Mouse (Mus musculus) liver, postnatal 0 days (tissue): ENCODE results near the gene Ak5. TPM values are rescaled to one million over a fixed set of nuclear protein-coding genes. Genes with fewer than 3 reads are reported as not detected.
A peak's percentile ranks its signal among the peaks of the same experiment; 100 is the strongest.

Experiments
- ATAC-seq: fragments of 200-750 bp; cut with Nextera tagmentation; 2 replicates; pipeline ENCODE4 v1.8.0; 2017; ENCODE audit warnings: mild to moderate bottlenecking, moderate library complexity
- DNase-seq: peaks from one replicate; pipeline ENCODE4 v3.0.0-alpha.2; 2016
- H3K27ac ChIP-seq: fragments of 300-500 bp; sonication (generic); 2 replicates; pipeline ENCODE4 v1.5.1; 2014; ENCODE audit warnings: antibody characterized with exemption, moderate library complexity, mild to moderate bottlenecking, low read depth
- H3K27me3 ChIP-seq: fragments of 300-500 bp; sonication (generic); 2 replicates; pipeline ENCODE4 v1.6.1; 2014; ENCODE audit warnings: low read length, control low read depth, mixed read lengths; ENCODE audit not compliant: insufficient read depth
- H3K36me3 ChIP-seq: fragments of 300-500 bp; sonication (generic); replicated peaks from 2 replicates; pipeline ENCODE4 v1.6.1; 2014; ENCODE audit warnings: mild to moderate bottlenecking, control low read depth, low read length, moderate library complexity, mixed read lengths; ENCODE audit not compliant: insufficient read depth
- H3K4me1 ChIP-seq: fragments of 300-500 bp; sonication (generic); 2 replicates; pipeline ENCODE4 v1.6.1; 2014; ENCODE audit warnings: antibody characterized with exemption, mild to moderate bottlenecking, control low read depth; ENCODE audit not compliant: insufficient read depth
- H3K4me2 ChIP-seq: fragments of 300-500 bp; sonication (generic); 2 replicates; pipeline ENCODE4 v1.6.1; 2014; ENCODE audit warnings: low read depth, mild to moderate bottlenecking, low read length, moderate library complexity, mixed read lengths
- H3K4me3 ChIP-seq: fragments of 300-500 bp; sonication (generic); 2 replicates; pipeline ENCODE4 v1.5.1; 2014; ENCODE audit warnings: low read depth, low read length
- H3K9ac ChIP-seq: fragments of 300-500 bp; sonication (generic); replicated peaks from 2 replicates; pipeline ENCODE4 v1.6.1; 2014; ENCODE audit warnings: mild to moderate bottlenecking, moderate library complexity
- H3K9me3 ChIP-seq: fragments of 300-500 bp; sonication (generic); 2 replicates; pipeline ENCODE4 v1.6.1; 2016; ENCODE audit warnings: mild to moderate bottlenecking, control low read depth, low read length, mixed read lengths
- CTCF ChIP-seq: sonication (generic); IDR thresholded peaks from 2 replicates; pipeline ENCODE4 v1.5.1; 2016; ENCODE audit warnings: antibody characterized with exemption, low read depth
- EP300 ChIP-seq: IDR thresholded peaks from 2 replicates; pipeline ENCODE4 v1.6.1; 2016; ENCODE audit warnings: antibody characterized with exemption, low read depth, mild to moderate bottlenecking
- WGBS: fragments of 180-500 bp; shearing (Covaris S2); extraction: QIAGEN DNeasy Blood & Tissue Kit; methylation state at CpG from one replicate; pipeline ENCODE4 v1.1.7; 2014; ENCODE audit not compliant: insufficient replicate concordance; 5-methylcytosine and 5-hydroxymethylcytosine counted together
- polyA plus RNA-seq: library from polyadenylated mRNA; unstranded; fragments of >200 nt; fragmentation: Nextera tagmentation; extraction: Ambion mirVana; gene quantifications from 2 replicates; pipeline ENCODE4 v1.2.1, GENCODE M21; 2015

The Ak5 gene
- polyA plus RNA-seq, 1 experiment from 2014 or later = 0.11 TPM

GRCm38 (mm10) chr3:152688532-152688931 is 20.4 kb upstream of the Ak5 start:
- ATAC-seq = no peak
- DNase-seq = no peak
- no peaks in the 10 kb centered on the region for H3K36me3 ChIP-seq
- H3K4me1 ChIP-seq = no peaks in the 10 kb centered on the region
- H3K4me3 ChIP-seq = no peak overlapping the region
- H3K27me3 ChIP-seq = no peaks in the 10 kb centered on the region
- no peaks in the 10 kb centered on the region for H3K9me3 ChIP-seq
- WGBS = 75% methylated on average over 5 of the region's 5 CpGs
- H3K27ac ChIP-seq = no peak overlapping the region
- H3K4me2 ChIP-seq = no peak overlapping the region
- H3K9ac ChIP-seq = no peak overlapping the region
- TF ChIP-seq EP300 (no peak), CTCF (no peak)

- Histone ChIP-seq H3K27me3 (no peaks in the 10 kb centered on the region), H3K4me1 (no peaks in the 10 kb centered on the region), H3K36me3 (no peaks in the 10 kb centered on the region), H3K27ac (no peak overlapping the region), H3K4me3 (no peak overlapping the region), H3K9ac (no peak overlapping the region), H3K4me2 (no peak overlapping the region), H3K9me3 (no peaks in the 10 kb centered on the region)
- DNase-seq (no peak), ATAC-seq (no peak)
- WGBS = 59% methylated on average over 6 of the region's 6 CpGs
- no peak for TF ChIP-seq EP300
- no peak for TF ChIP-seq CTCF
Observed at GRCm38 (mm10) chr3:152674663-152675062, 6.5 kb upstream of the Ak5 start.

GRCm38 (mm10) chr3:152669783-152670182 is 1.6 kb upstream of the Ak5 start:
- peaks cover 24% of the 10 kb centered on the region for H3K27me3 ChIP-seq
- TF ChIP-seq CTCF = no peak
- TF ChIP-seq EP300 = no peak
- H3K9ac ChIP-seq = no peak overlapping the region
- DNase-seq (no peak), ATAC-seq (no peak)
- no peak overlapping the region for H3K27ac ChIP-seq
- H3K4me2 ChIP-seq = no peak overlapping the region
- WGBS = 74% methylated on average over 3 of the region's 3 CpGs
- no peaks in the 10 kb centered on the region for H3K36me3 ChIP-seq
- H3K4me1 ChIP-seq = no peaks in the 10 kb centered on the region; the same call in 1 of the 2 replicates
- H3K9me3 ChIP-seq = no peaks in the 10 kb centered on the region
- no peak overlapping the region for H3K4me3 ChIP-seq

DNA sequence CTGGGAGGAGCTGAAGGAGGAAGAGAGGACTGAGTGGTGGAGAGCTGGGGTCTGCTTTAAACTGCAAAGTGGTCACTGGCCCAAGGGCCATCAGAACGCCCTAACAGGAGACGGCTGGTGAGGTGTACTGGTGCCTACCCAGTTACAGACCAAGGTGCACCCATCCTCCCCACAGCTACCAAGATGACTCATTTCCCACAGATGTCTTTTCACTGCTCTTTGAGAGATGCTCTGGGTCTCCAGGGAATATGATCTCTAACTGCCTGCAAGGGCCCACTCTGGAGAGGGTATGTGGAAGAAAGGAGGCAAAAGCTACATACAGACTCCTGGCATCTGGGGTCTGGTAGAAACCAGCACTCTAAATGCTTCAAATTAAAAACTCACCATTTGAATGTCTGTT is 633 bp upstream of the Ak5 start:
- ATAC-seq (no peak), DNase-seq (no peak)
- TF ChIP-seq EP300 = no peak
- TF ChIP-seq CTCF = no peak
- no peaks in the 10 kb centered on the region; the same call in 1 of the 2 replicates for H3K4me1 ChIP-seq
- no peak overlapping the region for H3K27ac ChIP-seq
- H3K9ac ChIP-seq = no peak overlapping the region
- no peaks in the 10 kb centered on the region for H3K9me3 ChIP-seq
- WGBS = 60% methylated on average over 2 of the region's 2 CpGs
- no peak overlapping the region for H3K4me3 ChIP-seq
- H3K27me3 ChIP-seq = peaks cover 24% of the 10 kb centered on the region
- H3K36me3 ChIP-seq = no peaks in the 10 kb centered on the region
- no peak overlapping the region for H3K4me2 ChIP-seq

DNA sequence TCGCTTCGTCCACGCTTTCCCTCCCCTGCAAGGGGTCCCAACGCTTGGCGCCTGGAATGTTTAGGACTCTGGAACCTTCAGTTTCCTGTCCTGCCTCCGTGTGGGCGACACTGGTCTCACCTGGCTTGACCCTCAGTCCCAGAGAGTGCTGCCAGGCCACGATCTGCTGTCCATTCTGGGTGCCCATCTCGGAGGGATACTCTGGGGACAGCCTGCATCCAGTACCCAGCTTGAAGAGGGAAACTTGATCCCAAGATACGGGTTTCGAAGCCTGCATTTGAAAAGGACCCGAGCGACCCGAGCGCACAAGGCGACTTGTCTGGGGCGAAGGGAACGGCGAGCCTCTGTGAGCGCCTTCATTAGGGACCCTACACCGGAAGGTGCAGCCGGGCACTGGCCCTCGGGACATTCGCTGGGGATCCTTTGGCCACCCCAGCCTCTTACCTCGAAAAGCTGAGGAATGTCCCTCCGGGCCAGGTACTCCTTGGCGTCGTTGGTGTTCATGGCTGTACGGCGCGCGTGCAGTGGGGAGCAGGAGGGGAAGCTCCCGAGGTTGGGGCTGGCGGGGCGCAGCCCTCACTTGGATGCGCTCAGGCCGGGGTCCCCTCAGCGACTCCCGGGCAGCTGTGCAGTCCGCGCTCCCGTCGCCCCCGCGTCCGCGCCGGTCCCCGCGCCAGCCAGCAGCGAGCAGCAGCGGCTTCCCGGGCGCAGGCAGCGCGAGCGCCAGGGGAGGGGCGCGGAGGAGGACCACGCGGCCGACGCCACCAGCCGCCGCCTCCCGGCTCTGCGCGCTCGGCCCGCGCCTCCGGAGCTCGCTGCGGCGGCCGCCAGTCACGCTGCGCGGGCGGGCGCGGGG is 576 bp downstream of the Ak5 start:
- no peaks in the 10 kb centered on the region for H3K9me3 ChIP-seq
- DNase-seq (no peak), ATAC-seq (no peak)
- H3K36me3 ChIP-seq = no peaks in the 10 kb centered on the region
- TF ChIP-seq CTCF (no peak), EP300 (no peak)
- H3K4me1 ChIP-seq = no peaks in the 10 kb centered on the region; the same call in 1 of the 2 replicates
- H3K4me3 ChIP-seq = peak overlapping the region; percentile 19
- H3K27ac ChIP-seq = no peak overlapping the region
- H3K9ac ChIP-seq = no peak overlapping the region
- 2% methylated on average over 52 of the region's 82 CpGs for WGBS
- peak overlapping the region; percentile 61 for H3K4me2 ChIP-seq
- peaks cover 24% of the 10 kb centered on the region for H3K27me3 ChIP-seq

DNA sequence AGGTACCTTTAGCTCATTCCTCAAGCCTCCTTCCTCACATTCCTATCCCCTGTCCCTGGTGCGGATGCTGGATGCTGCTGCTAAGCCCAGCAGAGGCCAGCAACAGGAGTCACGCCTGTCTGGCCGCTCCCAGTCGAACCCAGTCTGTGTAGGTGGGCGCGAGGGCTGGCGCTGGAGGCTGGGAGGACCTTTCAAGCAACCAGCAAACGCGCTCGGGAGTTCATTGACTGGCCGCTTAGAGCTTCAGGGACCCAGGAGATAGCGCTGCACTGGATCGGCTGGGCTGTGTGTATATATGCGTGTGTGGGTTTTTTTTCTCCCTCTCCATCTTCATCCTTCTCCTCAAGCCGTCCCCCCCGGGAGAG is 1.2 kb downstream of the Ak5 start:
- H3K27ac ChIP-seq = no peak overlapping the region
- TF ChIP-seq CTCF (no peak), EP300 (no peak)
- no peak overlapping the region for H3K4me3 ChIP-seq
- H3K27me3 ChIP-seq = peaks cover 24% of the 10 kb centered on the region
- no peaks in the 10 kb centered on the region for H3K9me3 ChIP-seq
- H3K4me2 ChIP-seq = no peak overlapping the region
- ATAC-seq (no peak), DNase-seq (no peak)
- H3K36me3 ChIP-seq = no peaks in the 10 kb centered on the region
- H3K4me1 ChIP-seq = no peaks in the 10 kb centered on the region; the same call in 1 of the 2 replicates
- no peak overlapping the region for H3K9ac ChIP-seq
- 4% methylated on average over 16 of the region's 16 CpGs for WGBS
